Mouse (Mus musculus) MEL (cell line): ENCODE results near the gene Casp3.

Experiments
- CTCF ChIP-seq, 3 experiments: IDR thresholded peaks in 2 of 3; conservative IDR thresholded peaks in 1 of 3; 2 replicates each; pipeline ENCODE4 v1.5.1; 2011 to 2012; ENCODE audit warnings: low read length in 3 of 3, low read depth in 2 of 3, mild to moderate bottlenecking in 2 of 3, improper control_type of control experiment in 1 of 3, inconsistent platforms in 1 of 3, mixed read lengths in 1 of 3, moderate library complexity in 1 of 3; ENCODE audit not compliant: control insufficient read depth in 1 of 3, insufficient read depth in 1 of 3, poor library complexity in 1 of 3, severe bottlenecking in 1 of 3
- MAFK ChIP-seq: IDR thresholded peaks from 2 replicates; pipeline ENCODE4 v1.6.1; 2011; ENCODE audit warnings: low read depth, mild to moderate bottlenecking, low read length, improper control_type of control experiment, borderline replicate concordance
- MXI1 ChIP-seq: IDR thresholded peaks from 2 replicates; pipeline ENCODE4 v1.6.1; 2011; ENCODE audit warnings: mild to moderate bottlenecking, low read depth, low read length, improper control_type of control experiment
- POLR2A ChIP-seq, 2 experiments: IDR thresholded peaks; 2 replicates each; pipeline ENCODE4 v1.6.1; 2011 to 2012; ENCODE audit warnings: low read length in 2 of 2, mild to moderate bottlenecking in 2 of 2, control low read depth in 1 of 2, improper control_type of control experiment in 1 of 2, low read depth in 1 of 2, moderate library complexity in 1 of 2; ENCODE audit not compliant: control insufficient read depth in 1 of 2, insufficient read depth in 1 of 2, poor library complexity in 1 of 2
- POLR2AphosphoS2 ChIP-seq: IDR thresholded peaks from 2 replicates; pipeline ENCODE4 v1.6.1; 2011; ENCODE audit warnings: low read length, improper control_type of control experiment
- TAL1 ChIP-seq: IDR thresholded peaks from 2 replicates; pipeline ENCODE4 v1.6.1; 2012; ENCODE audit warnings: mild to moderate bottlenecking, inconsistent platforms, low read length, moderate library complexity, mixed read lengths
- USF1 ChIP-seq: IDR thresholded peaks from 2 replicates; pipeline ENCODE4 v1.6.1; 2014; ENCODE audit warnings: low read depth, mild to moderate bottlenecking, inconsistent platforms, low read length, improper control_type of control experiment, moderate library complexity
- ZC3H11A ChIP-seq: IDR thresholded peaks from 2 replicates; pipeline ENCODE4 v1.6.1; 2012; ENCODE audit warnings: low read depth, mild to moderate bottlenecking, inconsistent platforms, low read length, improper control_type of control experiment

DNA sequence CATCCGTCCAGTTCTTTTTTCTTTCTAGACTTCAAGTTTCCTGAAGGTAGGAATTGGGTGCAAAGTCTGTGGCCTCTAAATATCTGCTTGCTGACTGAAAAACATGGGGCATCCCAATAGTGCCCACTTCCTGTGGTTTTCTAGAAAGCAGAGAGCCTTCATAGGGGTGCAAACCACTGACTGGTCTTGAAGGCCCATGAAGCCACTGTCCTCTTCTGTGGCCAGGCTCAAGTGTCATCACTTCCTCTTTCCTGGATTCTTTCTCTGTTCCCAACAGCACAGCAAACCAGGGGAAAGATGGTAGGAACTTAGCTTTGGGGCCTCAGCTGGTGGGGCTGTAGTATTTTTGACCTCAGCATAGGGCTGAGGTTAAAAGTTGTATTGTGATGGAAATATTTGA is 11.6 kb downstream of the Casp3 start:
- TF ChIP-seq TAL1 (no peak), CTCF (IDR thresholded peaks at IDR 0.05 in 2 of 3, conservative IDR thresholded peaks at IDR 0.05 in 1 of 3; ENCODE audit: control insufficient read depth in 1 of 3, insufficient read depth in 1 of 3, low read depth in 2 of 3, low read length in 3 of 3, poor library complexity in 1 of 3, severe bottlenecking in 1 of 3) (no peak), MAFK (no peak), POLR2AphosphoS2 (no peak), MXI1 (no peak), USF1 (no peak), ZC3H11A (no peak), POLR2A (IDR thresholded peaks at IDR 0.05; ENCODE audit: control insufficient read depth in 1 of 2, insufficient read depth in 1 of 2, low read depth in 1 of 2, low read length in 2 of 2, poor library complexity in 1 of 2) (no peak)
